Comparison of ENCODE assay signal across 8 mouse cellular contexts in the genomic region with DNA sequence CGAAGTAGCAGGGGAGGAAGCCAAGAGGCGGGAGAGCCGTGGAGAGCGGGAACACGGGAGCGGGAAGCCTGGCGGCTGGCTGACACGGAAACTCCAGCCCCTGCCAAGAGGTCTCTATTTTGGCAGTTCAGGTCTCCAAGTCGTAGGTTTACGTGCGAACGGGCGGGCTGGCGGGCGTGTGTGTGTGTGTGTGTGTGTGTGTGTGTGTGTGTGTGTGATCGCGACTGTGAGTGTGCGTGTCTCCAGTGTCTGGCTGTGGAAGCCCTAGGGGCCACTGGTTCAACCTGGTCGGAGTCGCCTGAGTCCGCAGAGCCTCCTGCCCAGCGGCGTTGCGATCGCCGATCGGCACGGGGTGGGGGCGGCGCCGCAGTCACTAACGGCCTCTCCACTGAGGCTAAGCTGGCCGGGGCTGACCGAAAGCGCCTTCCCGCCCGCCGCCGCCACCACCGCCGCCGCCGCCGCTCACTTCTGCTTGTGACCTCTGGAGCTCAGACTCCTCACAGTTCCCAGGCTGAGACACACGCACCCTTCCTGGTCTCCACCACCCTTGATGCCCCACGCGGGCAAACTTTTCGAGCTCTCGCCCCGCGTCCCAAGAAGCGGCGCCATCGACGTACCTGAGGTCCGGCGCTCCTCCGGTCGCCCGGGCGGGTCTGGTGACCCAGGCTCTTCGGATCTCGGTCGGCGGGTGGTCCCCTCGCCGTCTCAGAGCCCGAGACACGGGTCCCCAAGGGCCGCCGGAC. TPM values are rescaled to one million over a fixed set of nuclear protein-coding genes. Genes with fewer than 3 reads are reported as not detected.
DNase-seq lines count a peak whose midpoint lies in the region; ATAC-seq and TF ChIP-seq lines count a peak whose summit lies in the region.

No protein-coding gene starts in this region.

- H3K9me3 ChIP-seq in hindbrain, embryonic 16.5 days (ENCODE audit: control insufficient read depth, low read length) = peaks cover 3% of the 10 kb centered on the region; the same call in 1 of the 2 replicates
- no peaks in the 10 kb centered on the region for H3K9me3 ChIP-seq in lung, embryonic 14.5 days (ENCODE audit: low read depth, low read length)

- peak overlapping the region; percentile 52 for H3K4me2 ChIP-seq in hindbrain, embryonic 16.5 days (ENCODE audit: low read length)
- peak overlapping the region; percentile 59 for H3K4me2 ChIP-seq in lung, embryonic 14.5 days

- peaks cover 3% of the 10 kb centered on the region; the same call in 1 of the 2 replicates for H3K27me3 ChIP-seq in hindbrain, embryonic 16.5 days (replicated peaks; ENCODE audit: control insufficient read depth, insufficient read depth, low read length)
- H3K27me3 ChIP-seq in lung, embryonic 14.5 days (ENCODE audit: insufficient read depth, low read length) = no peaks in the 10 kb centered on the region

- H3K36me3 ChIP-seq in hindbrain, embryonic 16.5 days (ENCODE audit: control insufficient read depth, insufficient read depth, low read length) = no peaks in the 10 kb centered on the region
- no peaks in the 10 kb centered on the region for H3K36me3 ChIP-seq in lung, embryonic 14.5 days (ENCODE audit: insufficient read depth)

- 28% methylated on average over 44 of the region's 71 CpGs for WGBS in hindbrain, embryonic 16.5 days
- 16% methylated on average over 65 of the region's 71 CpGs for WGBS in lung, embryonic 14.5 days

- H3K9ac ChIP-seq in hindbrain, embryonic 16.5 days (ENCODE audit: low read depth, low read length) = no peak overlapping the region; the same call in 1 of the 2 replicates
- peak overlapping the region; percentile 65 for H3K9ac ChIP-seq in lung, embryonic 14.5 days

- TF ChIP-seq CTCF in lung, embryonic 14.5 days (IDR thresholded peaks at IDR 0.05; ENCODE audit: low read depth) = no peak

- no peak overlapping the region for H3K27ac ChIP-seq in hindbrain, embryonic 16.5 days (ENCODE audit: low read depth, low read length)
- H3K27ac ChIP-seq in lung, embryonic 14.5 days (ENCODE audit: low read depth) = 0 out of 2 replicates have a peak overlapping the region, but pooled peaks have one; percentile 12

- H3K4me3 ChIP-seq in hindbrain, embryonic 16.5 days (ENCODE audit: low read length) = peak overlapping the region; percentile 40
- peak overlapping the region; percentile 51 for H3K4me3 ChIP-seq in lung, embryonic 14.5 days (ENCODE audit: low read depth, low read length)

- peak; percentile 47 for DNase-seq in thymus, postnatal 14 days
- DNase-seq in thymus, postnatal 0 days (ENCODE audit: low spot score) = no peak
- peak; percentile 26 for DNase-seq in lung, embryonic 14.5 days
- DNase-seq in retina, postnatal 1 day = peak; percentile 31
- DNase-seq in c-Kit-positive CD71-positive TER-119-positive erythroid progenitor cells, embryonic 14.5 days (ENCODE audit: low spot score) = no peak

- H3K4me1 ChIP-seq in hindbrain, embryonic 16.5 days (ENCODE audit: control insufficient read depth, insufficient read depth, low read depth, low read length) = peaks cover 2% of the 10 kb centered on the region; the same call in 1 of the 2 replicates
- no peaks in the 10 kb centered on the region for H3K4me1 ChIP-seq in lung, embryonic 14.5 days (ENCODE audit: insufficient read depth)

- peak; percentile 33; the same call in 1 of the 2 replicates for ATAC-seq in erythroblast, adult 5-6 weeks (replicated peaks; ENCODE audit: low FRiP score, poor library complexity, severe bottlenecking)
- ATAC-seq in hindbrain, embryonic 16.5 days = 0 out of 2 replicates have a peak, but pooled peaks have one; percentile 13
- peak; percentile 17 for ATAC-seq in lung, embryonic 14.5 days (ENCODE audit: insufficient read depth)
- no peak for ATAC-seq in monocyte, adult 5-6 weeks (replicated peaks; ENCODE audit: insufficient number of reproducible peaks, low FRiP score, low TSS enrichment, poor library complexity, severe bottlenecking)

RNA-seq across cellular contexts. Expression of gene Elf4, which starts 9.8 kb away (rescaled TPM):
- polyA plus RNA-seq in thymus, postnatal 0 days (2015; fragmentation: Nextera tagmentation; extraction: Ambion mirVana) = 9.9 TPM in 2 replicates
- total RNA-seq in erythroblast, adult 5-6 weeks (2015; ENCODE audit: low replicate concordance) = 24.5 and 26.5 TPM in 2 replicates
- 2.9 and 6.3 TPM in 2 replicates for total RNA-seq in erythroblast, adult 5-6 weeks (2017; ENCODE audit: low replicate concordance)
- polyA plus RNA-seq in hindbrain, embryonic 16.5 days (2015; fragmentation: Nextera tagmentation; extraction: Ambion mirVana) = 0.35 and 0.82 TPM in 2 replicates
- 9.6 and 10.5 TPM in 2 replicates for polyA plus RNA-seq in lung, embryonic 14.5 days (2014; fragmentation: Nextera tagmentation; extraction: Ambion mirVana)
- 35.9 to 86.3 TPM (median 41.4 TPM) in 3 replicates for total RNA-seq in monocyte, adult 5-6 weeks (2017)

Comparison
In these comparisons a context has a peak if more than half of its experiments do, and no peak if none do; other contexts are left out.
1. DNase-seq: peak in thymus, postnatal 14 days (single experiment), lung, embryonic 14.5 days (single experiment) and retina, postnatal 1 day (single experiment); none in thymus, postnatal 0 days (single experiment) and c-Kit-positive CD71-positive TER-119-positive erythroid progenitor cells, embryonic 14.5 days (single experiment).